Mouse (Mus musculus) brain, embryonic 14.5 days (tissue): ENCODE results near the gene Adpgk. TPM values are rescaled to one million over a fixed set of nuclear protein-coding genes. Genes with fewer than 3 reads are reported as not detected.
"Not testable (repeated sequence)": the region's sequence is repeated elsewhere in the genome, so short reads cannot be mapped to it uniquely, and the experiment has no call there.

Experiments used
- DNase-seq: peaks from one replicate; pipeline ENCODE4 v3.0.0-alpha.2; 2011; ENCODE audit warnings: low read depth
- CTCF ChIP-seq: fragments of 200-500 bp; IDR thresholded peaks from 2 replicates; pipeline ENCODE4 v1.5.1; 2012; ENCODE audit warnings: inconsistent platforms, mild to moderate bottlenecking, moderate library complexity, borderline replicate concordance; ENCODE audit not compliant: insufficient read depth, insufficient read length; ENCODE audit errors: extremely low read depth
- POLR2A ChIP-seq: fragments of 200-500 bp; IDR thresholded peaks from 2 replicates; pipeline ENCODE4 v1.6.1; 2012; ENCODE audit warnings: mild to moderate bottlenecking, inconsistent platforms, borderline replicate concordance; ENCODE audit not compliant: poor library complexity, insufficient read depth, insufficient read length, severe bottlenecking; ENCODE audit errors: extremely low read depth
- polyA plus RNA-seq: library from polyadenylated mRNA; depleted of rRNA; stranded (reverse); fragments of >200 nt; gene quantifications from 2 replicates; pipeline ENCODE4 v1.2.3, GENCODE M21; 2012; rRNA removed

The Adpgk gene
- polyA plus RNA-seq, 1 experiment = 20.7 TPM

GRCm38 (mm10) chr9:59338411-59338810, 47.1 kb downstream of the Adpgk start:
- peak; percentile 8 for DNase-seq
- TF ChIP-seq POLR2A = no peak
- no peak for TF ChIP-seq CTCF

DNA sequence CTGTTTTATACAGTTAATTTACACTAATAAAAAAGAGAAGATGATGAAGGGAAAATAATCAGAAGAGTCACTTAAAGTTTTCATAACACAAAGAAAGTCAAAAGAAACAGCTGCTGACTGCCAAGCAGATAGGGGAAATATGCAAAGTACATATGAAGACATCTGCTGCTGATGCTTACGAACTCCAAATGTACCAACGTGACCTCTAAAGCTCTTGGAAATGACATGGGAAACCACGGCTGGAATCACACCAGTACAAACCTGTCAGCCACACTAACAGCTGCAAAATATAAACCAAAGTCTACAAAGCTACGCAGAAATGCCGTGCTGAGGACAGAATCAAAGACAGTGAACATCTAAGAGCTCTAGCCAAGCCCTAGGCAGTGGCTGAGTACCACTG, 47.7 kb downstream of the Adpgk start:
- no peak for DNase-seq
- TF ChIP-seq POLR2A (no peak), CTCF (no peak)

DNA sequence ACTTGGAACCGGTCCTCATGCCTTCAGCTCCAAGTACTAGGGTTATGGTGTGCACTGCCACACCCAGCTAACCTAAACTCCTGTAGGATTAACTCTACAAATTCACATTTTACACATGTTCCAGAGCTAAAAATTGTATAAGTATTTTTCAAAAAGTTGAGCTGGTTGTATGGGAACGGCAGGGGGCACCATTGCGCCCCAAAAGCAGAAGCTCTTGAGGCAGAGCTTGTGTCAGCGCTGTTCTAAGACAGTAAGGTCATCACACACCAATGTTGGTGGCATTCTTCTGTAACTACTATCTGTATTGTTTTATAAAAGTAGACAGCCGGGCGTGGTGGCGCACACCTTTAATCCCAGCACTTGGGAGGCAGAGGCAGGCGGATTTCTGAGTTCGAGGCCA, 48.6 kb downstream of the Adpgk start:
- TF ChIP-seq CTCF (peak; percentile 36; the same call in 1 of the 2 replicates), POLR2A (no peak)
- peak; percentile 26 for DNase-seq

GRCm38 (mm10) chr9:59346176-59346575, 54.8 kb downstream of the Adpgk start:
- no peak for DNase-seq
- no peak for TF ChIP-seq POLR2A
- no peak for TF ChIP-seq CTCF

GRCm38 (mm10) chr9:59352586-59353252, 61.4 kb downstream of the Adpgk start:
- no peak for DNase-seq
- TF ChIP-seq POLR2A = no peak
- TF ChIP-seq CTCF = no peak

DNA sequence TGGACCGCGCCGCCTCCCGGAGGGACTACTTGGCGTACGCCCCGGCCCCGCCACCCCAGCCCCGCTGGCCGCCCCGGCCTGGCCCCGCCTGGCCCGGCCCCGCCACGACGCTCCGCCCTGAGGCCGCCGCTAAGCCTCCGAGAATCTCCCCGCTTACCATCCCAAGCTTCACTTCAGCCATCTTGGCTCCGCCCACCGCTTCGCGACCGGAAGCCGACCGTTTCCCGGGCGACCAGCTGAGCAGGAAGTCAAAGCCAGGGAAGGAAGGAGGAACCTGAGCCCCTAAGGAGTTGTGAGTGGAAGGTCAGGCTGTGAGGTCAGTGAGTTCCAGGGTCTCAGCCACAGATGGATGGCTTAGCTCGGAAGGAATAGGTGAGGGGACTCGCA, 61.9 kb downstream of the Adpgk start, which contains the start of gene Bbs4:
Gene Bbs4, minus strand, starts transcription at position 256 of the 387 bp plus-strand sequence.
- DNase-seq = peak; percentile 95
- TF ChIP-seq CTCF (no peak), POLR2A (peak; percentile 44; the same call in 1 of the 2 replicates)

- peak; percentile 6 for DNase-seq
Observed at GRCm38 (mm10) chr9:59358041-59358440, 66.7 kb downstream of the Adpgk start.

DNA sequence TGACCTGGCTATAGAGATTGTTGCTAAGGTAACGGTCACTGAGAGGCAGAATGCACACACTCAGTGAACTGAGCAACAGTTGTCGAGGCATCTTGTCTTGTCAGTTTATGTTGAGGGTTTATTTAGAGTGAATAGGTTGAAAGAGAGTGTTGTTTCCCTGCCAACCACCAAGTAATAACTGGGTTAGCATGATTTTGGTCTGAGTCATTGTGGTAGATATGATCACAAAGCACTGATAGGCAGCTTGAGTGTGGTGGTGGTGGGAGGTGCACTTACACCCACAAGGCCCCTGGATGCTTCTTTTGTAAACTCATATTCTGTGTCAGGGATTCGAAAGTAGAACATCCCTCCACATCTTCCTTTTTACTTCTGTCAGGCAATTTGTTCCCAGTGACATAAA, 69.1 kb downstream of the Adpgk start:
- not testable (repeated sequence) for DNase-seq

GRCm38 (mm10) chr9:59369220-59369619, 77.9 kb downstream of the Adpgk start:
- no peak for DNase-seq
- TF ChIP-seq POLR2A (no peak), CTCF (no peak)

DNA sequence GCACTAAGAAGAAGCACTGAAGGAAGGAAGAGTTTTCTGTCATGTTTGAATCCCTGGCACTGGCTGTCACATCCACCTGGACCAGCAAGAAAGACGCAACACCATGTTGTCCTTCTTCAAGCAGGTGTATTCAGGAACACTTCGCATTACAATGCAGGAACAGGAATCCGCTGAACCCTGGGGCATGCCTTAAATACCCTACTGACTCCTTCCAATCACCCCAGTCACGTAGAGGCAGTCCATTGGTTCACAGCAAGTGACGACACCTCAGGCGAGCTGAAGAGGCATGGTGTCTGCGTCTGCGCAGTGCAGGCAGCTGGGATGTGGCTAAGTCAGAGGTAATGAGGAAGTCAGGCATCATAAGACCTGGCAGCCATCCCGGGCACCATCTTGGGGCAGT, 78.3 kb downstream of the Adpgk start:
- TF ChIP-seq CTCF (no peak), POLR2A (no peak)

More for the DNA sequence above, 78.3 kb downstream of the Adpgk start:
- no peak for DNase-seq

Other genes with a start within 250 kb of the Adpgk start
- gene Bbs4, start 62.0 kb downstream of the Adpgk start, polyA plus RNA-seq = 21.7 and 21.9 TPM in 2 replicates
- 59.6 and 73.7 TPM in 2 replicates for gene Arih1, start 195.1 kb downstream of the Adpgk start, polyA plus RNA-seq
- gene Hexa, start 248.0 kb downstream of the Adpgk start, polyA plus RNA-seq = 45.2 and 52.9 TPM in 2 replicates
- 0.14 and 0.26 TPM in 2 replicates for gene Tmem202, start 248.3 kb downstream of the Adpgk start, polyA plus RNA-seq